Mouse (Mus musculus): ENCODE measurements around the gene Satb2.

GRCm38 (mm10) chr1:56862799-56863198, 115.7 kb downstream of the Satb2 start:
- TF ChIP-seq ZNF384 (IDR thresholded peaks at IDR 0.05; ENCODE audit: low read depth, low read length): no peak
- TF ChIP-seq NELFE (IDR thresholded peaks at IDR 0.05; ENCODE audit: low read depth, low read length): no peak
- no peak for TF ChIP-seq IRF4 (IDR thresholded peaks at IDR 0.05; ENCODE audit: low read depth, low read length)
- no peak for TF ChIP-seq POLR2A (IDR thresholded peaks at IDR 0.05; ENCODE audit: low read depth, low read length)
- no peak for TF ChIP-seq CTCF (conservative IDR thresholded peaks at IDR 0.05 in 1 of 2, IDR thresholded peaks at IDR 0.05 in 1 of 2; ENCODE audit: low read depth in 2 of 2, low read length in 2 of 2)
- no peak for TF ChIP-seq TCF12 (IDR thresholded peaks at IDR 0.05; ENCODE audit: low read depth, low read length)

Data from CH12.LX (cell line).